Mouse (Mus musculus) spleen, adult 2 months (tissue): ENCODE data around the gene Plxna4.

ENCODE experiments used
- CTCF ChIP-seq: fragments of 200-500 bp; IDR thresholded peaks from 2 replicates; pipeline ENCODE4 v1.5.1; 2011; ENCODE audit warnings: mild to moderate bottlenecking, inconsistent platforms; ENCODE audit not compliant: insufficient read depth, insufficient read length, insufficient replicate concordance; ENCODE audit errors: extremely low read depth
- POLR2A ChIP-seq: fragments of 200-500 bp; IDR thresholded peaks from 2 replicates; pipeline ENCODE4 v1.6.1; 2011; ENCODE audit warnings: low read depth, low read length, inconsistent platforms

DNA sequence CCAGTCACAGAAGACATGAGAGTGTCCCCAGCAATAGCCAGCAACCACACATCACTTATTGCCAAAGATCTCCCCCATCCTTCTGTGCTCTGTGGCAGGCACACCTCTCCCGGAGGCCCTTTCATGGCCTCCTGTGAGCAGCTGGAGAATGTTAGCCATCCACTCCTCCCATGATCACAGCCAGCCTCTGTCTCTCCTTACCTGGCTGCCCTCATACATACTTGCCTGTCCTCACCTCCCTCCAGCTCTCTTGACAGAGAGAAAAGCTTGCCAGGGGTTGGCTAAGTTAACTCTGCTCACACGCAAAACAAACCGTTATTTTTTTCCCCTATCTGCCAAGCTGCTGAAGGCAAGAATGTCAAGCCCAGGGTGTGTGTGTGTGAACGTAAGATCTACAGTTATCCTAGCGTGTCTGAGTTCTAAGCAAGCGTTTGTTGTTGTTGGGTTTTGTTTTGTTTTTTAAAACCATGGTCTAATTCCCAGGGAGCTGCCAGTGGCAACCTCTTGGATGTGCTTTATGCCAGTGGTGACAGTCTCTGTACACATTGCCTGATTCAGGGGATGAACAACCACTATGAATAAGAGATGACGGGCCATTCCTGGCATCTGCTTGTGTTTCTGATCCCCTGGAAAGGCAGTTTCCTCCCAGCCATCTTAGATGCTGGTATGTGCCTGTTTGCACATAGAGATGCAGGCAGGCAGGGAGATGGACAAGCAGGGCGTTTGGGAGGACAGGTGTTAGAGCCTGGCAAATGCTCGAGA is 257.8 kb downstream of the Plxna4 start:
- no peak for TF ChIP-seq POLR2A
- no peak for TF ChIP-seq CTCF
